Mouse (Mus musculus) testis, adult 2 months (tissue): ENCODE data around the gene E2f7.

Experiments
- CTCF ChIP-seq: fragments of 200-500 bp; IDR thresholded peaks from 2 replicates; pipeline ENCODE4 v1.5.1; 2012; ENCODE audit warnings: low read depth, mild to moderate bottlenecking, inconsistent platforms, low read length, moderate library complexity; ENCODE audit not compliant: control insufficient read depth, insufficient read depth, insufficient replicate concordance
- POLR2A ChIP-seq: fragments of 200-500 bp; IDR thresholded peaks from 2 replicates; pipeline ENCODE4 v1.6.1; 2012; ENCODE audit warnings: low read depth, mild to moderate bottlenecking, inconsistent platforms, low read length, moderate library complexity; ENCODE audit not compliant: control insufficient read depth

- TF ChIP-seq CTCF, result no peak
- no peak for TF ChIP-seq POLR2A
These were observed 10.3 kb downstream of the E2f7 start for GRCm38 (mm10) chr10:110755556-110755955.
